Mouse (Mus musculus) CD4-positive, CD25-positive, alpha-beta regulatory T cell, adult 4 months (primary cell): Measurements from ENCODE around the gene Pard6b. TPM values are rescaled to one million over a fixed set of nuclear protein-coding genes. Genes with fewer than 3 reads are reported as not detected.
A peak's percentile ranks its signal among the peaks of the same experiment; 100 is the strongest.
"Not testable (repeated sequence)": the region's sequence is repeated elsewhere in the genome, so short reads cannot be mapped to it uniquely, and the experiment has no call there.

ENCODE experiments used
- ATAC-seq: one replicate; pipeline ENCODE4 v1.8.0; 2017
- polyA plus RNA-seq, 2 experiments: library from polyadenylated mRNA; unstranded; fragments of 100-300 nt; shearing (Covaris generic); gene quantifications; one replicate each; pipeline ENCODE4 v1.2.1; 2017

Pard6b gene
- polyA plus RNA-seq, result 1 to 10 TPM in 1 of 2 experiments, under 1 TPM in 1; 0.23 to 1.2 TPM

GRCm38 (mm10) chr2:168080431-168081246 is at the start of gene Pard6b:
Gene Pard6b (plus strand): TSS chr2:168081004.
- peak; percentile 94 for ATAC-seq

DNA sequence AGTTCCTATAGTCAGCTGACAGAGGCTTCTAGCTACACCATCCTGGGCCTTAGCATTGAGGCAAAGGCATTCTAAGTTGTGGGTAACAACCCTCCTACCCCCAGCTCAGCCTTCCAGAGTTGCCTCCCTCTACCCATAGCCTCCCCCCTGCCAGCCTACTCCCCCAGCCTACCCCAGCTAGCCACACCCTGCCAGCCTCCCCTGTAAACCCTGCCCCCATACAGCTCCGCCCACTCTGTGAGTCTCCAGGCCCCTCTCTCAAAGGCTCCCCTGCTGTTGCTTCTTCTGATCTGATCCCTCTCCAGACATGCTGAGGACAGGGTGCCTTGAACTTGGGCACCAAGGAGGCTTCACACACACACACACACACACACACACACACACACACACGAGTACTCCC is 49.0 kb upstream of the Pard6b start:
- ATAC-seq, result no peak

DNA sequence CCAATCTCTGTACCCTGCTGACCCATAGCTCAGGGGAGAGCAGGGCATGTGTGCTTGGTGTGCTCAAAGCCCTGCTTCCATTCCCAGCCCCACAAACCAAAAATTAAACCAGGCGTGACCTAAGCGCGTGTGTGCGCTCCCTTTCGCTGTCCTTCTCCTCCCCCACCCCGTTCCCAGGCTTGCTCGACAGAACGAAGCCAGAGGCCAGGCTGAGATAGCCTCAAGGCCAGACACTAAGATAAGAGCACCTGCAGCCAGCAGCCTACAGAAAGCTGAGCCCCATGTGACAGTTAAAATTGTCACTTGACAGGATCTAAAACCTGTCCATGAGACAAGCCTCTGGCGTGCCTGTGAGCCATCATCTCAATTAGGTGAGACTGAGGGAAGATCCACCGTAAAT is 46.9 kb upstream of the Pard6b start:
- ATAC-seq, result no peak

DNA sequence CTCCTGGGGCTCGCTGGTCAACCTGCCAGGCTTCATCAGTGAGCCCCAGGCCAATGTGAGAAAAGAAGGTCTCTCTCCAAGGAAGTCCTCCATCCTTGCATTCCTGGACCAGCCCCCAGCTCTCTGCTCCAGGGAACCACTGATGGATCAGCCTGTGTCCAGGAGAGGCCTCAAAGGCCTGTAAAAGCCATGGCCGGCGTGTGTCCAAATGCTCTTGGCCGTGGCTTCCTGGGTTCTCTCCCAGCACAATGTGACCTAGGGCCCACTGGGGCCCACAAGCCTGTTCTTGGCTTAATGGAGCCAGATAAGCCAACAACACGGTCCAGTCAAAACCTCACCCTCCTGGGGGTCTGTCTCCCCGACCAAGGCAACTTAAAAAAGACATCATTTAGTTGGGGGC is 44.9 kb upstream of the Pard6b start:
- no peak for ATAC-seq

- ATAC-seq, result no peak
These were observed 43.7 kb upstream of the Pard6b start for GRCm38 (mm10) chr2:168037063-168037462.

- no peak for ATAC-seq
These were observed 40.1 kb upstream of the Pard6b start for GRCm38 (mm10) chr2:168040751-168041150.

- ATAC-seq, result no peak
These were observed 38.8 kb upstream of the Pard6b start for GRCm38 (mm10) chr2:168042019-168042418.

- ATAC-seq, result no peak
These were observed 36.0 kb upstream of the Pard6b start for GRCm38 (mm10) chr2:168044681-168045287.

DNA sequence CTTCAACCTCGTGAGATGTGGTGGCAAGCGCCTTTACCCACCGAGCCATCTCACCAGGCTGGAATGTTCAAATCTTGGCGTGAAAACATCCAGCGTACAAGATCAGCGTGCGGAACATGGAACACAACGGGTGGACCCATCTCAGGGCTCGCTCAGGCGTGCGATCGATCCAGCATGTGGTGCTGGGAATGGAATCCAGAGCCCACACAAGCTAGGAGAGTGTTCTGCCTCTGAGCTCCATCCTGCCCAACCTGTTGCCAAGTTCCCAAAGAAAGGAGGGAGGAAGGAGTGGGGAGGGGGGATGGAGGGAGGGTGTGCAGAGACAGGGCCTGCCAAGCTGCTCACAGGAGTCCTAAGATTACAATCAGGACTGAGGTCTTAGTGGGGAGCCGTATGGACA is 35.4 kb upstream of the Pard6b start:
- no peak for ATAC-seq

- ATAC-seq, result no peak
These were observed 35.0 kb upstream of the Pard6b start for GRCm38 (mm10) chr2:168045771-168046170.

- no peak for ATAC-seq
These were observed 34.3 kb upstream of the Pard6b start for GRCm38 (mm10) chr2:168046467-168046866.

DNA sequence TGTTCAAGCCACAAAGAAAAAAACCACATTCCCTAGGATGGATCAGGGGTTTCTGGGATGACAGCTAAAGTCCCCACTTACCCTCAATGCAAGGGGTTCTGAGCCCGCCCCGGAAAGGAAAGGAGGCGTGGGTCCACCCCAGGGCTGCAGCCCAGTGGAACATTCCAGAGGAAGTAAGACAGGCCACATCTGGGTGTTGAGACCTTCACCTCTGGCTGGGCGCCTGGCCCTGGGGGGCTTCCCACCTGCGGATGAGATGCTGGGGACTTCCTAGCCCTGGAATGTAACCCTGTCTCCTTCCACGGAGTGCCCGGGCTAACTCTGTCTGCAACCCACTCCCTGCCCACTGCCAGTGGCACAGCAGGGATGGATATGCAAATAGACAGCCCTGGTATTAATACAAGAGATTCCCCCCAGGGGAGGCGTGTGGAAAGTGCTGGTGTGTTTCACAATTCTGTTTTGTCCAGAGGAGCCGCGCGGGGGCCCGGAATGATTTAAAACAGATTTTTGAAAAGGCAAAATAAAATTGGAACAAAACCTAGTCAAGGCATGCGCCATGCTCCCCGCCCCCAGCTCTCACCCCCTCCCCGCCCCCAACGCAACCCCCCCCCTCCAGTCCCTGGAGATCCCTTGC is 31.7 kb upstream of the Pard6b start:
- ATAC-seq, result no peak

GRCm38 (mm10) chr2:168050000-168050942 is 30.5 kb upstream of the Pard6b start:
- no peak for ATAC-seq

- ATAC-seq, result no peak
These were observed 28.6 kb upstream of the Pard6b start for GRCm38 (mm10) chr2:168052156-168052555.

DNA sequence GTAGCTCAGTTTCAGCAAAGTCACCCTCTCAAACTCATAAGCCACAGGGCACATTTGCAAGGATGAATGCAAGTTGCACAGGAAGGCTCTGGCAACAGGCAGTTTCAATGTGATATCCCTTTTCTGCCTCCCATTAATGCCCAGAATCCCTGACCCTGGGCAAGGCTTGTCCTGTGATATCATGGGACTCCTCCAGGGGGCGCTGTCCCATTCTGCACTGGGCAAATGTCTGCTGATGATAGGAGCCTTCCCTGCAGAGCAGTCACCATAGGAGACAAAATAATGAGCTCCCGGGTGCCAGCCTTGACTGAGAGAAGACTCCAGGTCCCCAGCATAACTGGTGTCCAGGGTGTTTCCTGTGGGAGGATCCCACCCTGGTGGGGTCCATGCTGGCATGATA is 28.1 kb upstream of the Pard6b start:
- ATAC-seq, result no peak

GRCm38 (mm10) chr2:168054142-168054541 is 26.7 kb upstream of the Pard6b start:
- no peak for ATAC-seq

GRCm38 (mm10) chr2:168055910-168056665 is 24.7 kb upstream of the Pard6b start:
- no peak for ATAC-seq

- ATAC-seq, result no peak
These were observed 24.2 kb upstream of the Pard6b start for GRCm38 (mm10) chr2:168056666-168056933.

DNA sequence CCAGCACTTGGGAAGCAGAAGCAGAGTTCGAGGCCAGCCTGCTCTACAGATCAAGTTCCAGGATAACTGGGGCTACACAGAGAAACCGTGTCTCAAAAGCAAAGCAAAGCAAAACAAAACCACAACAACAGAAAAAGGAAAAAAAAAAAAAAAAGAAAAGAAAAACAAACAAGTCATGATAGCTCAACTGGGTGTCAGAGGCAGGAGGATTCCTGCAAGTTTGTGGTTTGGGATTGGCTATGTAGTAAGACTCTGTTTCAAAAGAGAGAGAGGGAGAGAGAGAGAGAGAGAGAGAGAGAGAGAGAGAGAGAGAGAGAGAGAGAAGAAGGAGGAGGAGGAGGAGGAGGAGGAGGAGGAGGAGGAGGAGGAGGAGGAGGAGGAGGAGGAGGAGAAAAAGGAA is 22.9 kb upstream of the Pard6b start:
- not testable (repeated sequence) for ATAC-seq

DNA sequence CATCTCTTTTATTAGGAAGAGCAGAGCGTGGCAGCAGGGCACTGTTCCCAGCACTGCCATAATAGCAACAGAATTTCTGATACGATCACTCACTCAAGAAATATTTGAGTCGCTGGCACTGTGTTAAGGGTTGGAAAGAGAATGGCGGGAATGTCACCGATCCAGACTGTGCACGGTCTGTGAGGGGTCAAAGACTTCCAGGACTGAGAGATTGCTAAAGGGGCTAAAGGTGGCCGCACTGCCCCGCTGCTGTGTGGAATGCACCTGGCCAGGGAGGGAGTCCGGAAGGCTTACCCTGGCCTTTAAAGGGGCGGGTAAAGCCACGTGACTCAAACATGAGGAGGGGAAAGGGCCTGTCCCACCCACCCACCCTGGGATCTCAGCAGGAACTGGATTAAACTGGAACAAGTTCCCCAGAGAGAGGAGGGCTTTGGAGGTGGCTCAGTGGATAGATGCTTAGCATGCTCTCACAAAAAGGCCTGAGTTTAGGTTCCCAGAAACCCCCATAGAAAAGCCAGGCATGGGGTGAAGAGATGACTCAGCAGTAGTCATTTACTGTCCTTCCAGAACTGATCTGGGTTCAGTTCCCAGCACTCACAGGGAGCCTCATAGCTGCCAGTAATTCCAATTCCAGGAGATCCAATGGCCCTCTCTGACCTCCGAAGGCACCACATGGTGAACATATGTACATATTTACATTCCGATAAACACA is 22.2 kb upstream of the Pard6b start:
- no peak for ATAC-seq

DNA sequence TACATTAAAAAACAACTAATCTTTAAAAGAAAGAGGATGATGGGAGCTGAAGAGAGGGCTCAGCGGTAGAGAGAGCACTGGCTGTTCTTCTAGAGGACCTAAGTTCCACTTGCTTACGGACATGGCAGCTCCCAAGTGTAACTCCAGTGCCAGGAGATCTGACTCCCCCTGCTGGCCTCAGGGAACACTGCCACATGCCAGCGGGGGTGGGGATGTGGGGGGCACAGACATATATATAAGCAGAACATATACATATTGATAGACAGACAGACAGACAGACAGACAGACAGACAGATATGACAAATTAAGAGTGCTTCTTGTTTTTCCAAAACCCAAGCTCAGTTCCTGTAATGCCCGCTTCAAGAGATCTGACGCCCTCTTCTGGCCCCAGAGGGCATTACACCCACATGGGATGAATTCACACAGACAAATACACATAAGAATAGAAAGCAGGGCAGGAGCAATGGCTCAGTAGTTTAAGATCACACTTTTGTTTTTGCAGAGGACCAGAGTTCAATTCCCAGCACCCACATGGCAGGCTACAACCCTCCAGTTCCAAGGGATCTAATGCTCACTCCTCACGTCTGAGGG is 21.5 kb upstream of the Pard6b start:
- ATAC-seq, result no peak
